Mouse (Mus musculus) ES-Bruce4 (cell line): ENCODE data around the gene Dnase1l2.

Experiments
- EP300 ChIP-seq: IDR thresholded peaks from 2 replicates; pipeline ENCODE4 v1.6.1; 2011; ENCODE audit warnings: low read depth, low read length; ENCODE audit not compliant: insufficient read depth
- POLR2A ChIP-seq: IDR thresholded peaks from one replicate; pipeline ENCODE4 v1.8.1; 2011; ENCODE audit warnings: low read length; ENCODE audit not compliant: insufficient read depth

DNA sequence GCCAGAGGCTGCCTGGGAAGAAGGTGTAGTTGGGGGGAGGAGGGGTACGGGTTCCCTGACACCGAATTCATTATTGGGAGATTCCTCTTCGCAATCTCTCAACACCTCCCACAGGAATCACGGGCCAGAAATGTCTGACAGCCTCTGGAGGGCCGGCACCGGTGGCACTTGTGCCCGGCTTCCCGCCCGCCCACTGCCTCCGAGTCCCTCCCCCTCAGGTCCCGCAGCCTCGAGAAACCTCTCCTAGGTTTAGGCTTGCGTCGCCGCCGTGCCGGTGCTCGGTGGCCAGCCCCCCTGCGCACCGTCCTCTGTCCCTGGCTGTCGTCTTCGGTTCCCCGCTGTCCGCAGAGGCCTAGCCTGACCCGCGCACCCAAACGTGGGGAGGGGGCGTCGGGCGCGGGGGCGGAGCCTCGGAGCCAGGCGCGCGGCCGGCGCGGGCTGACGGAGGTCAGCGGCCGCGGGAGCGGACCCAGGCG lies 45.3 kb upstream of the Dnase1l2 start, which contains the start of gene Caskin1:
- no peak for TF ChIP-seq POLR2A
- no peak for TF ChIP-seq EP300
